Mouse (Mus musculus) ES-Bruce4 (cell line): Measurements from ENCODE around the gene Ptpn1.

Experiments
- CTCF ChIP-seq: IDR thresholded peaks from one replicate; pipeline ENCODE4 v1.8.1; 2011; ENCODE audit warnings: low read depth, low read length
- EP300 ChIP-seq: IDR thresholded peaks from 2 replicates; pipeline ENCODE4 v1.6.1; 2011; ENCODE audit warnings: low read depth, low read length; ENCODE audit not compliant: insufficient read depth

- TF ChIP-seq CTCF (peak; percentile 92), EP300 (no peak)
Measured at GRCm38 (mm10) chr2:167894948-167895372, 36.9 kb upstream of the Ptpn1 start.
